Mouse (Mus musculus) hindbrain, embryonic 12.5 days (tissue): Measurements from ENCODE around the gene Adora1. TPM values are rescaled to one million over a fixed set of nuclear protein-coding genes. Genes with fewer than 3 reads are reported as not detected.
A peak's percentile ranks its signal among the peaks of the same experiment; 100 is the strongest.

ENCODE experiments used
- ATAC-seq: fragments of 200-750 bp; cut with Nextera tagmentation; 2 replicates; pipeline ENCODE4 v1.8.0; 2017; ENCODE audit warnings: moderate TSS enrichment; ENCODE audit not compliant: low FRiP score
- H3K27ac ChIP-seq: fragments of 300-500 bp; sonication (generic); 2 replicates; pipeline ENCODE4 v1.5.1; 2016; ENCODE audit warnings: mild to moderate bottlenecking
- H3K27me3 ChIP-seq: fragments of 300-500 bp; sonication (generic); 2 replicates; pipeline ENCODE4 v1.6.1; 2016; ENCODE audit warnings: mild to moderate bottlenecking
- H3K36me3 ChIP-seq: fragments of 300-500 bp; sonication (generic); 2 replicates; pipeline ENCODE4 v1.6.1; 2016; ENCODE audit warnings: mild to moderate bottlenecking
- H3K4me1 ChIP-seq: fragments of 300-500 bp; sonication (generic); 2 replicates; pipeline ENCODE4 v1.6.1; 2016
- H3K4me2 ChIP-seq: fragments of 300-500 bp; sonication (generic); replicated peaks from 2 replicates; pipeline ENCODE4 v1.6.1; 2016; ENCODE audit warnings: mild to moderate bottlenecking
- H3K4me3 ChIP-seq: fragments of 300-500 bp; sonication (generic); 2 replicates; pipeline ENCODE4 v1.5.1; 2016; ENCODE audit warnings: mild to moderate bottlenecking
- H3K9ac ChIP-seq: fragments of 300-500 bp; sonication (generic); 2 replicates; pipeline ENCODE4 v1.6.1; 2016; ENCODE audit warnings: mild to moderate bottlenecking, moderate library complexity
- H3K9me3 ChIP-seq: fragments of 300-500 bp; sonication (generic); replicated peaks from 2 replicates; pipeline ENCODE4 v1.6.1; 2016; ENCODE audit warnings: mild to moderate bottlenecking
- WGBS: fragments of 180-500 bp; shearing (Covaris S2); methylation state at CpG from one replicate; pipeline ENCODE4 v1.1.7; 2016; 5-methylcytosine and 5-hydroxymethylcytosine counted together
- polyA plus RNA-seq: library from polyadenylated mRNA; unstranded; fragments of >200 nt; fragmentation: Nextera tagmentation; extraction: Ambion mirVana; gene quantifications from 2 replicates; pipeline ENCODE4 v1.2.1, GENCODE M21; 2016

Adora1 gene
- polyA plus RNA-seq, 1 experiment from 2014 or later: 2.4 TPM

DNA sequence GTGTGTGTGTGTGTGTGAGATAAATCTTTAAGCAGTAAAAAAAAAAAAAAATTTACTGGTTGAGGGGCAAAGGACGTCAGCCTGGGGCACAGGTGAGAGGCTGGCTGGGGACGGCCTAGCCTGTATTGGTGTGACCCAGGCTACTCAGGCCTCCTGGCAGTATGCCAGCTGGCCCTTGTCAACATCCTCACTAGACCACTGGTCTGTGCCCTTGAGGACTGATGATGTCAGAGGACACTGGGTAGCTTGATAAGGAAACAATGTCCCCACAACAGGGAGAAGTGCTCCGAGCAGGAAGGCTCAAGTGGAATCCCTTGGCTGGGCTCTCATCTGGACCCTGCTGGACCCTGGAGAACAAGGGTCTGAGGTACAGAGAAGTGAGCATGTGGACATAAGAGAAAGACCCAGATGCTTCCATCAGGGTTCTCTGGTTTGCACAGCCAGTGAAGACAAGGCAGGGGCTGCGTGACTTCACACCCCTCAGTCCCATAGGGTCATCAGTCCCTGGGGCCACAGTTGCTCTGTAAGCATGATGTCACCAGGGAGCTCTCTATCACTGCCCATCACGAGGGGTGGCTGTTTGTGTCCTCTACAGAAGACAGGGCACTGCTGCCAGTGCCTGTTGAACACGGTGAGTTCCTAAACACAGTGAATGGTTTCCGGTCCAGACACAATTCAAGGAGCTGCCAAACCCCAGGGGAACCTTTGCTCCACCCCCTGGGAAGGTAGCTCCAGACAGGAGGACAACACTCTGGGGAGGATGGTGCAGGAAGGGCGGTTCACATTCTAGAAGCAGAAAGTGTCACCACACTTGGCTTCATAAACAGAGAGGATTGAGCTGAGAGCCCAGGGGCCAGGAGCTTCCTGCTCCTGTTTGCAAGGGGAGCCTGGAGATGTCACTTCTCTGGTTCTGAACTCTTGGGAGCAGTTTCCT, 12.8 kb downstream of the Adora1 start:
- WGBS: 65% methylated on average over 8 of the region's 8 CpGs
- Histone ChIP-seq H3K9me3 (no peaks in the 10 kb centered on the region), H3K36me3 (no peaks in the 10 kb centered on the region), H3K9ac (no peak overlapping the region), H3K4me3 (no peak overlapping the region), H3K27me3 (no peaks in the 10 kb centered on the region), H3K4me1 (no peaks in the 10 kb centered on the region), H3K4me2 (no peak overlapping the region), H3K27ac (no peak overlapping the region)
- ATAC-seq: no peak

- ATAC-seq: no peak
- peaks cover 2% of the 10 kb centered on the region for H3K4me1 ChIP-seq
- 97% methylated on average over 1 of the region's 1 CpGs for whole genome bisulfite sequencing
- no peaks in the 10 kb centered on the region for H3K36me3 ChIP-seq
- H3K4me3 ChIP-seq: no peak overlapping the region
- H3K4me2 ChIP-seq: no peak overlapping the region
- no peaks in the 10 kb centered on the region for H3K27me3 ChIP-seq
- no peak overlapping the region for H3K9ac ChIP-seq
- H3K9me3 ChIP-seq: no peaks in the 10 kb centered on the region
- H3K27ac ChIP-seq: no peak overlapping the region
Measured at GRCm38 (mm10) chr1:134221172-134221571, 14.1 kb downstream of the Adora1 start.

DNA sequence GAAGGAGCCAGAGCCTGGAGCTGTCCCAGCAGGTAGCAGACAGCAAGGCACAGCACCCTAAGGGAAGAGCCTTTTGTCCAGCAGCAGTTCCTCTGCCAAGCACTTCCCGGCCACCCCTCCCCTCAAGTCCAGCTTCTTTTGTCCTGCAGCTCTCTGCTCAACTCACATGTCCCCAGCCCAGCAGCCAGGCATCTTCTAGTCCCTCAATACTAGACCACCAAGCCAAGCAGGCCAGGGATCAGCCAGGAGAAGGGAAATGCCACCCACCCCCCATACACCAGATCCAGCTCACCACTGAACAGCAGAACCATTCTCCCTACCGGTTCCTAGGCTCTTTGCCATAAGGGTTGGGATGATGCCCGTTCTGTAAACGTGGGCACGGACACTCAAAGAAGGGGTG, 15.6 kb downstream of the Adora1 start:
- Histone ChIP-seq H3K9ac (no peak overlapping the region), H3K4me3 (no peak overlapping the region), H3K9me3 (no peaks in the 10 kb centered on the region), H3K4me1 (peaks cover 10% of the 10 kb centered on the region), H3K4me2 (no peak overlapping the region), H3K36me3 (no peaks in the 10 kb centered on the region), H3K27ac (no peak overlapping the region), H3K27me3 (no peaks in the 10 kb centered on the region)
- WGBS: 82% methylated on average over 5 of the region's 5 CpGs
- ATAC-seq: no peak

DNA sequence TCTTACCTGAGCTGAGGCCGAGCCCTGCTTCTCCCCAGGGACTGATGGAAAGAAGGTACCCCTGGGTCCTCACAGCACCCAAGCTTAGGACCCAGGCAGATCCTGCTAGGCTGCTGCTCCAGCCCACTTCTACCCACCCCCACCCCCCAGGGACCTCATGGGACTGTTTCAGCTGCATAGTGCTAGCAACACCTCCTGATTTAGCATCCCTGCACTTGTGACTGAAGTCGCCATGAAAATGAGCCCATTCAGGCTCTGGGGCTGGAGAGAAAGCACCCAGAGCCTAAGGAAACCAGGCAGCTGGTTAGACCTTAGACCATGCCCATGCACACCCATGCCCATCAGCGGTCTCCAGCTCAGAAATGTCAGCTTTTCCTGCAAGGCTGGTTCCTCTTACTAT, 17.3 kb downstream of the Adora1 start:
- no peak overlapping the region for H3K4me2 ChIP-seq
- no peak for ATAC-seq
- H3K9me3 ChIP-seq: no peaks in the 10 kb centered on the region
- 82% methylated on average over 3 of the region's 3 CpGs for WGBS
- no peaks in the 10 kb centered on the region for H3K36me3 ChIP-seq
- H3K4me1 ChIP-seq: peaks cover 10% of the 10 kb centered on the region
- H3K4me3 ChIP-seq: no peak overlapping the region
- peaks cover 4% of the 10 kb centered on the region for H3K27me3 ChIP-seq
- no peak overlapping the region for H3K27ac ChIP-seq
- no peak overlapping the region for H3K9ac ChIP-seq

GRCm38 (mm10) chr1:134217028-134217481, 18.2 kb downstream of the Adora1 start:
- no peak for ATAC-seq
- WGBS: 77% methylated on average over 12 of the region's 12 CpGs
- peaks cover 4% of the 10 kb centered on the region for H3K27me3 ChIP-seq
- H3K9me3 ChIP-seq: no peaks in the 10 kb centered on the region
- H3K4me2 ChIP-seq: no peak overlapping the region
- no peak overlapping the region for H3K27ac ChIP-seq
- peaks cover 10% of the 10 kb centered on the region for H3K4me1 ChIP-seq
- no peaks in the 10 kb centered on the region for H3K36me3 ChIP-seq
- H3K9ac ChIP-seq: no peak overlapping the region
- no peak overlapping the region for H3K4me3 ChIP-seq

DNA sequence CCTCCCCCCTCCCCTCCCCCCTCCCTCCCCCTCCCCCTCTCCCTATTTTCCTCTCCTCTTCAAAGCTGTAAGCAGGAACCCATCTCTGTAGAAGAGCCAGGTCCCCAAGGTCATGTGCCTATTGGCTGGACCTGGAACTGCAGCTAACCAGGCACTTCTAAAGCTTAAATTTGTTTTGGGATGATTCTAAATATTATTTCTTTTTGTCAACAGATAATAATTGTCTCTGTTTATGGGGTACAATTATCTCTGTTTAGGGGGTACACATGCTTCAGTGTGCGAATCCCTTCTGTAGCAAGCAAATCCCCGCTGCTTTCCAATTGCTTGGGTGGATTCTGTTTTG, 18.6 kb downstream of the Adora1 start:
- no peaks in the 10 kb centered on the region for H3K9me3 ChIP-seq

GRCm38 (mm10) chr1:134215751-134216628, 19.2 kb downstream of the Adora1 start:
- 0 out of 2 replicates have a peak, but pooled peaks have one; percentile 35 for ATAC-seq

More for the DNA sequence above, 18.6 kb downstream of the Adora1 start:
- ATAC-seq: no peak
- WGBS: 89% methylated on average over 2 of the region's 2 CpGs
- H3K36me3 ChIP-seq: no peaks in the 10 kb centered on the region
- no peak overlapping the region for H3K4me2 ChIP-seq
- H3K27ac ChIP-seq: no peak overlapping the region
- H3K4me3 ChIP-seq: no peak overlapping the region
- peaks cover 4% of the 10 kb centered on the region for H3K27me3 ChIP-seq
- no peak overlapping the region for H3K9ac ChIP-seq
- H3K4me1 ChIP-seq: peaks cover 15% of the 10 kb centered on the region

GRCm38 (mm10) chr1:134215059-134215458, 20.2 kb downstream of the Adora1 start:
- H3K4me2 ChIP-seq: no peak overlapping the region
- no peak overlapping the region for H3K9ac ChIP-seq
- peaks cover 4% of the 10 kb centered on the region for H3K27me3 ChIP-seq
- WGBS: 56% methylated on average over 7 of the region's 7 CpGs
- no peaks in the 10 kb centered on the region for H3K9me3 ChIP-seq
- no peaks in the 10 kb centered on the region for H3K36me3 ChIP-seq
- no peak for ATAC-seq
- H3K4me3 ChIP-seq: no peak overlapping the region
- H3K27ac ChIP-seq: no peak overlapping the region
- peaks cover 21% of the 10 kb centered on the region for H3K4me1 ChIP-seq

More at GRCm38 (mm10) chr1:134215751-134216628, 19.2 kb downstream of the Adora1 start:
- Histone ChIP-seq H3K4me3 (no peak overlapping the region), H3K9ac (no peak overlapping the region), H3K36me3 (no peaks in the 10 kb centered on the region), H3K4me1 (peaks cover 15% of the 10 kb centered on the region), H3K9me3 (no peaks in the 10 kb centered on the region), H3K4me2 (0 out of 2 replicates have a peak overlapping the region, but pooled peaks have one; percentile 3), H3K27ac (no peak overlapping the region), H3K27me3 (peaks cover 4% of the 10 kb centered on the region)
- 21% methylated on average over 11 of the region's 11 CpGs for WGBS

GRCm38 (mm10) chr1:134213405-134213804, 21.8 kb downstream of the Adora1 start:
- no peak overlapping the region for H3K27ac ChIP-seq
- H3K27me3 ChIP-seq: peaks cover 4% of the 10 kb centered on the region
- H3K36me3 ChIP-seq: no peaks in the 10 kb centered on the region
- no peak overlapping the region for H3K9ac ChIP-seq
- no peak overlapping the region for H3K4me2 ChIP-seq
- 79% methylated on average over 7 of the region's 7 CpGs for WGBS
- H3K9me3 ChIP-seq: no peaks in the 10 kb centered on the region
- H3K4me1 ChIP-seq: peaks cover 21% of the 10 kb centered on the region
- no peak overlapping the region for H3K4me3 ChIP-seq
- no peak for ATAC-seq

- peaks cover 4% of the 10 kb centered on the region for H3K27me3 ChIP-seq
- peaks cover 21% of the 10 kb centered on the region for H3K4me1 ChIP-seq
- H3K4me3 ChIP-seq: no peak overlapping the region
- WGBS: 76% methylated on average over 6 of the region's 6 CpGs
- no peak overlapping the region for H3K27ac ChIP-seq
- no peak for ATAC-seq
- no peak overlapping the region for H3K9ac ChIP-seq
- no peaks in the 10 kb centered on the region for H3K36me3 ChIP-seq
- no peak overlapping the region for H3K4me2 ChIP-seq
- H3K9me3 ChIP-seq: no peaks in the 10 kb centered on the region
Measured at GRCm38 (mm10) chr1:134212351-134212750, 22.9 kb downstream of the Adora1 start.

DNA sequence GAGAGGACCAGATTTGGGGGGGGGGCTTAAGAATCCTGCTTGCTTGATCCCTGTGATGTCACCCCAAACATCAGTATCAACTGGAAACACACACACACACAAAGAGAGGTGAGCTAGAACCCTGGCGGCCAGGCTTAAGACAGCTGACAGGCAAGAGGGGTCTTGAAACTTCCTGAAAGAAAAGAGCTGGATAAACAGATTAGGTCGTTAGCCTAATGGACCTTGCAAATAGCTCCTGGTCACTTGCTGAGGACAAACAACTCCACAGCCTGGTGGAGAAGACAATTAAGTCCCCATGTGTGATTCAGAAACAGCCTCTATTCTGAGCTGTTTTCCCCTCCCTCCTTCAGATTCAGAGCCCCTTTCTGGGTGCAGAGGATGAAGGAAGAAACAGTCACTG, 23.6 kb downstream of the Adora1 start:
- Histone ChIP-seq H3K9me3 (no peaks in the 10 kb centered on the region), H3K9ac (no peak overlapping the region), H3K27me3 (peaks cover 4% of the 10 kb centered on the region), H3K36me3 (no peaks in the 10 kb centered on the region), H3K4me2 (no peak overlapping the region), H3K4me1 (peaks cover 21% of the 10 kb centered on the region), H3K27ac (no peak overlapping the region), H3K4me3 (no peak overlapping the region)
- no peak for ATAC-seq
- WGBS: 15% methylated on average over 2 of the region's 2 CpGs

- Histone ChIP-seq H3K27me3 (peaks cover 4% of the 10 kb centered on the region), H3K27ac (no peak overlapping the region), H3K4me1 (peaks cover 20% of the 10 kb centered on the region), H3K9ac (no peak overlapping the region), H3K36me3 (no peaks in the 10 kb centered on the region), H3K9me3 (no peaks in the 10 kb centered on the region), H3K4me3 (no peak overlapping the region), H3K4me2 (no peak overlapping the region)
- ATAC-seq: no peak
- 74% methylated on average over 6 of the region's 6 CpGs for WGBS
Measured at GRCm38 (mm10) chr1:134211043-134211442, 24.2 kb downstream of the Adora1 start.
